ENCODE assay signal across 13 mouse cellular contexts in the genomic region with DNA sequence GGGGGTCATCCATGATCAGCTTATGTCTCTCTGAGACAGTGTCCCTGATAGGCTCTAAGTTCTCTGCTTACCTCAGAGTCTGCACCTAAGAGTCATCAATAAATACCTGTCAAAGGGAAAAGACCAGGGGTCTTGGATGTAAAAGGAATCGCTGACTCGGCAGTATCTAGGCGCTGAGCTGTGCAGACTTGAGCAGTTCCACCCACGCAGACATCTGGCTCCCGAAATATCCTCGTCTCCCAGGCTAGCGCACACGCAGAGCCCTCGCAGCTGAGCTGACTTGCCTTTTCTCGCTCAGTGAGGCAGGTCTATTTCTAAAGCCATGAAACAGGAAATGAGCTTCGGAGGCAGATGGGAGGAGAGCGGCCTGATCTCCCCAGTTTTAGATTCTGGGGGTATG.
DNase-seq lines count a peak whose midpoint lies in the region; ATAC-seq and TF ChIP-seq lines count a peak whose summit lies in the region.
"Had no signal": no experiment of that assay in that cellular context is flagged by ENCODE, and none has a peak within 500 bp of the region (broad histone marks: within the 10 kb centered on the region; RNA-seq: fewer than 3 reads in every experiment).

No protein-coding gene starts in this region.

- H3K27ac ChIP-seq in kidney, postnatal 0 days = no peak overlapping the region
- no peak overlapping the region for H3K27ac ChIP-seq in MEL (ENCODE audit: control insufficient read depth, low read depth, low read length)
- 0 out of 2 replicates have a peak overlapping the region, but pooled peaks have one; percentile 49 for H3K27ac ChIP-seq in neural tube, embryonic 15.5 days (replicated peaks)
- H3K27ac ChIP-seq in heart, embryonic 12.5 days (ENCODE audit: poor library complexity, severe bottlenecking) = no peak overlapping the region
- H3K27ac ChIP-seq: embryonic facial prominence, embryonic 12.5 days had no signal

- no peaks in the 10 kb centered on the region for H3K79me2 ChIP-seq in MEL (ENCODE audit: control insufficient read depth, insufficient read depth, low read length, poor library complexity)

- H3K9ac ChIP-seq in kidney, postnatal 0 days (ENCODE audit: low read depth, low read length) = no peak overlapping the region
- no peak overlapping the region for H3K9ac ChIP-seq in MEL (ENCODE audit: control insufficient read depth, low read depth, low read length, poor library complexity, severe bottlenecking)
- H3K9ac ChIP-seq in neural tube, embryonic 15.5 days (replicated peaks) = no peak overlapping the region
- no peak overlapping the region for H3K9ac ChIP-seq in heart, embryonic 12.5 days
- H3K9ac ChIP-seq: embryonic facial prominence, embryonic 12.5 days had no signal

- WGBS in kidney, postnatal 0 days = 34% methylated on average over 12 of the region's 12 CpGs
- 62% methylated on average over 12 of the region's 12 CpGs for WGBS in neural tube, embryonic 15.5 days
- whole genome bisulfite sequencing in heart, embryonic 12.5 days = 78% methylated on average over 12 of the region's 12 CpGs

- H3K27me3 ChIP-seq in kidney, postnatal 0 days (ENCODE audit: insufficient read depth, low read length) = no peaks in the 10 kb centered on the region
- H3K27me3 ChIP-seq in MEL (ENCODE audit: control insufficient read depth in 1 of 2, insufficient read depth in 2 of 2, low read length in 2 of 2) = no peaks in the 10 kb centered on the region; a peak in 1 of 4 replicates
- H3K27me3 ChIP-seq in neural tube, embryonic 15.5 days (replicated peaks) = no peaks in the 10 kb centered on the region
- 0 out of 2 replicates have a peak, but pooled peaks cover 7% of the 10 kb centered on the region for H3K27me3 ChIP-seq in heart, embryonic 12.5 days (replicated peaks)
- H3K27me3 ChIP-seq: embryonic facial prominence, embryonic 12.5 days had no signal

- no peak for TF ChIP-seq RAD21 in MEL (IDR thresholded peaks at IDR 0.05; ENCODE audit: low read depth, low read length)

- no peaks in the 10 kb centered on the region for H3K9me3 ChIP-seq in kidney, postnatal 0 days (replicated peaks; ENCODE audit: low read length)
- H3K9me3 ChIP-seq in MEL (replicated peaks; ENCODE audit: insufficient read depth, low read length) = no peaks in the 10 kb centered on the region
- H3K9me3 ChIP-seq in neural tube, embryonic 15.5 days (replicated peaks) = no peaks in the 10 kb centered on the region
- no peaks in the 10 kb centered on the region for H3K9me3 ChIP-seq in heart, embryonic 12.5 days (replicated peaks)
- H3K9me3 ChIP-seq: embryonic facial prominence, embryonic 12.5 days had no signal

- DNase-seq in kidney, postnatal 0 days (ENCODE audit: low spot score) = peak; percentile 54
- DNase-seq in kidney, postnatal 36 days = no peak
- no peak for DNase-seq in MEL (ENCODE audit: low read depth, low spot score)
- DNase-seq in frontal cortex, postnatal 14 days (ENCODE audit: low spot score in 2 of 2) = peak; percentile 54 to 61
- no peak for DNase-seq in thymus, postnatal 4 days
- DNase-seq in adrenal gland, adult 8-10 months = no peak
- DNase-seq: cerebellum, adult 11-12 months; gastrocnemius, postnatal 25 days; retina, postnatal 1 day had no signal

- no peak for ATAC-seq in kidney, postnatal 0 days (replicated peaks; ENCODE audit: low FRiP score, low read depth)
- ATAC-seq in neural tube, embryonic 15.5 days (ENCODE audit: low FRiP score) = no peak
- ATAC-seq in heart, embryonic 12.5 days (ENCODE audit: insufficient number of reproducible peaks, low FRiP score) = no peak
- ATAC-seq: activated CD4-positive, CD25-positive, alpha-beta regulatory T cell, adult 4 months had no signal

- H3K4me2 ChIP-seq in kidney, postnatal 0 days (ENCODE audit: low read length) = no peak overlapping the region
- no peak overlapping the region for H3K4me2 ChIP-seq in neural tube, embryonic 15.5 days
- no peak overlapping the region for H3K4me2 ChIP-seq in heart, embryonic 12.5 days
- H3K4me2 ChIP-seq: embryonic facial prominence, embryonic 12.5 days had no signal

- no peak for TF ChIP-seq POLR2A in MEL (IDR thresholded peaks at IDR 0.05; ENCODE audit: control insufficient read depth in 1 of 2, insufficient read depth in 1 of 2, low read depth in 1 of 2, low read length in 2 of 2, poor library complexity in 1 of 2)

- TF ChIP-seq EP300 in MEL (IDR thresholded peaks at IDR 0.05; ENCODE audit: low read depth in 1 of 2, low read length in 2 of 2) = no peak

- H3K4me1 ChIP-seq in kidney, postnatal 0 days (replicated peaks; ENCODE audit: insufficient read depth, low read length) = no peaks in the 10 kb centered on the region
- no peaks in the 10 kb centered on the region for H3K4me1 ChIP-seq in MEL (ENCODE audit: control insufficient read depth in 1 of 2, insufficient read depth in 2 of 2, low read length in 2 of 2)
- no peaks in the 10 kb centered on the region for H3K4me1 ChIP-seq in neural tube, embryonic 15.5 days
- H3K4me1 ChIP-seq in heart, embryonic 12.5 days (replicated peaks) = no peaks in the 10 kb centered on the region
- H3K4me1 ChIP-seq: embryonic facial prominence, embryonic 12.5 days had no signal

- no peak for TF ChIP-seq CTCF in kidney, postnatal 0 days (IDR thresholded peaks at IDR 0.05; ENCODE audit: low read depth)
- TF ChIP-seq CTCF in MEL (IDR thresholded peaks at IDR 0.05 in 2 of 3, conservative IDR thresholded peaks at IDR 0.05 in 1 of 3; ENCODE audit: control insufficient read depth in 1 of 3, insufficient read depth in 1 of 3, low read depth in 2 of 3, low read length in 3 of 3, poor library complexity in 1 of 3, severe bottlenecking in 1 of 3) = no peak

- no peak overlapping the region for H3K4me3 ChIP-seq in kidney, postnatal 0 days (replicated peaks; ENCODE audit: low read depth, low read length)
- H3K4me3 ChIP-seq in MEL (ENCODE audit: control insufficient read depth in 1 of 2, insufficient read depth in 1 of 2, low read depth in 2 of 2, low read length in 2 of 2) = no peak overlapping the region
- H3K4me3 ChIP-seq in neural tube, embryonic 15.5 days (replicated peaks) = no peak overlapping the region
- H3K4me3 ChIP-seq in heart, embryonic 12.5 days = no peak overlapping the region
- H3K4me3 ChIP-seq: embryonic facial prominence, embryonic 12.5 days had no signal

- no peaks in the 10 kb centered on the region for H3K36me3 ChIP-seq in kidney, postnatal 0 days (ENCODE audit: insufficient read depth, low read length)
- no peaks in the 10 kb centered on the region for H3K36me3 ChIP-seq in MEL (ENCODE audit: control insufficient read depth in 1 of 2, insufficient read depth in 2 of 2, low read length in 2 of 2)
- H3K36me3 ChIP-seq in neural tube, embryonic 15.5 days = no peaks in the 10 kb centered on the region
- H3K36me3 ChIP-seq in heart, embryonic 12.5 days = no peaks in the 10 kb centered on the region
- H3K36me3 ChIP-seq: embryonic facial prominence, embryonic 12.5 days had no signal

TF ChIP-seq in MEL, 35 proteins besides CTCF, POLR2A, EP300 and RAD21:
- TF ChIP-seq UBTF (IDR thresholded peaks at IDR 0.05; ENCODE audit: borderline replicate concordance, insufficient read depth, low read depth, low read length) (no peak), POLR2AphosphoS5 (IDR thresholded peaks at IDR 0.05; ENCODE audit: borderline replicate concordance, low read depth, low read length) (no peak), TBP (IDR thresholded peaks at IDR 0.05; ENCODE audit: low read depth, low read length) (no peak), MAFK (IDR thresholded peaks at IDR 0.05; ENCODE audit: borderline replicate concordance, low read depth, low read length) (peak; percentile 60; the same call in 1 of the 2 replicates), SMC3 (IDR thresholded peaks at IDR 0.05; ENCODE audit: low read depth, low read length) (no peak)

Comparison
In these comparisons a context has a peak if more than half of its experiments do, and no peak if none do; other contexts are left out.
1. DNase-seq: peak in kidney, postnatal 0 days (single experiment) and frontal cortex, postnatal 14 days (2 of 2); none in kidney, postnatal 36 days (0 of 2), MEL (single experiment), thymus, postnatal 4 days (single experiment) and adrenal gland, adult 8-10 months (single experiment).